Comparison of ENCODE assay signal across 15 mouse cellular contexts in genomic region chr2:152338319-152338718, GRCm38 (mm10). TPM values are rescaled to one million over a fixed set of nuclear protein-coding genes. Genes with fewer than 3 reads are reported as not detected.
"Had no signal": no experiment of that assay in that cellular context is flagged by ENCODE, and none has a peak within 500 bp of the region (broad histone marks: within the 10 kb centered on the region; RNA-seq: fewer than 3 reads in every experiment).

No protein-coding gene starts in this region.

- H3K36me3 ChIP-seq: limb, embryonic 12.5 days; liver, embryonic 15.5 days; midbrain, embryonic 15.5 days; neural tube, embryonic 13.5 days had no signal

- H3K4me3 ChIP-seq: limb, embryonic 12.5 days; liver, embryonic 15.5 days; megakaryocyte, embryonic 14.5 days; midbrain, embryonic 15.5 days; neural tube, embryonic 13.5 days had no signal

- H3K9me3 ChIP-seq: limb, embryonic 12.5 days; liver, embryonic 15.5 days; megakaryocyte, embryonic 14.5 days; midbrain, embryonic 15.5 days; neural tube, embryonic 13.5 days had no signal

- H3K27me3 ChIP-seq: megakaryocyte, embryonic 14.5 days; midbrain, embryonic 15.5 days; neural tube, embryonic 13.5 days had no signal

- H3K4me2 ChIP-seq: limb, embryonic 12.5 days; liver, embryonic 11.5 days; liver, embryonic 15.5 days; midbrain, embryonic 11.5 days; midbrain, embryonic 15.5 days; neural tube, embryonic 13.5 days had no signal

- H3K27ac ChIP-seq: kidney, postnatal 0 days; limb, embryonic 12.5 days; liver, embryonic 15.5 days; macrophage; midbrain, embryonic 15.5 days; neural tube, embryonic 13.5 days had no signal

- H3K9ac ChIP-seq: limb, embryonic 12.5 days; liver, embryonic 15.5 days; midbrain, embryonic 15.5 days; neural tube, embryonic 13.5 days had no signal

- DNase-seq: kidney, adult 11 months; lung, adult 2 months; right cerebral cortex, postnatal 14 days; thymus, postnatal 36 days had no signal

- ATAC-seq: midbrain, embryonic 15.5 days had no signal

RNA-seq across cellular contexts. Expression of gene Trib3, which starts 5.5 kb away (rescaled TPM):
- total RNA-seq: monocyte, adult 5-6 weeks had no signal

RNA-seq across cellular contexts. Expression of gene Nrsn2, which starts 38.1 kb away (rescaled TPM):
- total RNA-seq: monocyte, adult 5-6 weeks had no signal
- polyA plus RNA-seq: liver, embryonic 15.5 days; lung, adult 2 months; macrophage; thymus, postnatal 0 days had no signal

RNA-seq across cellular contexts. Expression of gene Sox12, which starts 59.5 kb away (rescaled TPM):
- total RNA-seq: monocyte, adult 5-6 weeks had no signal
